Mouse (Mus musculus) erythroblast, embryonic 14.5 days (primary cell): ENCODE measurements around the gene Snx4.

Source experiments
- GATA1 ChIP-seq: IDR thresholded peaks from 2 replicates; pipeline ENCODE4 v1.6.1; 2012; ENCODE audit warnings: low read length, inconsistent platforms, mixed read lengths
- TAL1 ChIP-seq: IDR thresholded peaks from 3 replicates; pipeline ENCODE4 v1.6.1; 2012; ENCODE audit warnings: low read length, inconsistent platforms, mixed read lengths

GRCm38 (mm10) chr16:33261584-33262061 lies 10.4 kb downstream of the Snx4 start:
- TF ChIP-seq GATA1 (no peak), TAL1 (no peak)
